ENCODE assay signal across 8 mouse cellular contexts in genomic region chr15:101327282-101327681, GRCm38 (mm10). TPM values are rescaled to one million over a fixed set of nuclear protein-coding genes. Genes with fewer than 3 reads are reported as not detected.
DNase-seq lines count a peak whose midpoint lies in the region; ATAC-seq and TF ChIP-seq lines count a peak whose summit lies in the region.

No protein-coding gene starts in this region.

- ATAC-seq in erythroblast, adult 5-6 weeks (replicated peaks; ENCODE audit: low FRiP score, poor library complexity, severe bottlenecking), result peak; percentile 10; the same call in 1 of the 2 replicates
- ATAC-seq in hematopoietic stem cell, adult 5-6 weeks (replicated peaks in 1 of 2; ENCODE audit: insufficient read depth in 1 of 2, low FRiP score in 2 of 2, low TSS enrichment in 1 of 2, low read depth in 1 of 2, poor library complexity in 2 of 2, severe bottlenecking in 2 of 2), result peak; percentile 77 to 84

- H3K4me1 ChIP-seq in bone marrow macrophage, adult 2 months (ENCODE audit: control insufficient read depth, insufficient read depth, low read length), result 0 out of 2 replicates have a peak, but pooled peaks cover 5% of the 10 kb centered on the region

- peak; percentile 82 for TF ChIP-seq CTCF in bone marrow macrophage, adult 2 months (IDR thresholded peaks at IDR 0.05; ENCODE audit: low read depth, low read length)

- H3K27ac ChIP-seq in bone marrow macrophage, adult 2 months (ENCODE audit: insufficient read depth, low read depth, low read length), result no peak overlapping the region

- TF ChIP-seq POLR2A in bone marrow macrophage, adult 2 months (IDR thresholded peaks at IDR 0.05; ENCODE audit: borderline replicate concordance, low read depth, low read length), result no peak

- H3K4me3 ChIP-seq in bone marrow macrophage, adult 2 months (ENCODE audit: insufficient read depth, low read length), result no peak overlapping the region

- peak; percentile 59 for DNase-seq in MEL-GATA-1-ER (ENCODE audit: extremely low read depth, low read depth)
- peak; percentile 65 to 82 for DNase-seq in layer of hippocampus, adult 8-10 months (ENCODE audit: low spot score in 2 of 2)
- peak; percentile 91 to 94 for DNase-seq in lung, postnatal 4 days
- DNase-seq in skeletal muscle tissue, adult 2 months (ENCODE audit: low read depth, low spot score), result peak; percentile 89
- peak; percentile 40 for DNase-seq in yolk sac, embryonic 10.5 days (ENCODE audit: low spot score)

RNA-seq across cellular contexts. Expression of gene 6030408B16Rik, which starts 34.3 kb away (rescaled TPM):
- polyA plus RNA-seq in bone marrow macrophage, adult 2 months (2012; ENCODE audit: insufficient read depth, insufficient read length, missing spikeins), result not detected in 2 replicates
- not detected in 2 replicates for total RNA-seq in erythroblast, adult 5-6 weeks (2015; ENCODE audit: low replicate concordance)
- not detected in 2 replicates for total RNA-seq in erythroblast, adult 5-6 weeks (2017; ENCODE audit: low replicate concordance)
- 0.63 TPM in 1 of 2 replicates, not detected in the other for total RNA-seq in hematopoietic stem cell, adult 5-6 weeks (2017)
- total RNA-seq in layer of hippocampus, adult 8-10 months (2022), result under 1 TPM in 3 of 4 experiments, not detected in 1; 0.26 to 0.55 (median 0.54) TPM

RNA-seq across cellular contexts. Expression of gene Krt80, which starts 42.7 kb away (rescaled TPM):
- 14.8 and 15.6 TPM in 2 replicates for polyA plus RNA-seq in bone marrow macrophage, adult 2 months (2012; ENCODE audit: insufficient read depth, insufficient read length, missing spikeins)
- total RNA-seq in erythroblast, adult 5-6 weeks (2015; ENCODE audit: low replicate concordance), result 9.4 and 9.6 TPM in 2 replicates
- total RNA-seq in erythroblast, adult 5-6 weeks (2017; ENCODE audit: low replicate concordance), result 2.4 TPM in 2 replicates
- 2.8 TPM in 2 replicates for total RNA-seq in hematopoietic stem cell, adult 5-6 weeks (2017)
- under 1 TPM in 3 of 4 experiments, not detected in 1; 0.17 to 0.48 (median 0.43) TPM for total RNA-seq in layer of hippocampus, adult 8-10 months (2022)

RNA-seq across cellular contexts. Expression of gene Atg101, which starts 43.2 kb away (rescaled TPM):
- polyA plus RNA-seq in bone marrow macrophage, adult 2 months (2012; ENCODE audit: insufficient read depth, insufficient read length, missing spikeins), result 36.4 and 39.1 TPM in 2 replicates
- total RNA-seq in erythroblast, adult 5-6 weeks (2015; ENCODE audit: low replicate concordance), result 7.9 and 14.2 TPM in 2 replicates
- 13.0 and 14.1 TPM in 2 replicates for total RNA-seq in erythroblast, adult 5-6 weeks (2017; ENCODE audit: low replicate concordance)
- 31.9 and 59.4 TPM in 2 replicates for total RNA-seq in hematopoietic stem cell, adult 5-6 weeks (2017)
- 10 to 100 TPM; 43.4 to 48.1 (median 46.1) TPM for total RNA-seq in layer of hippocampus, adult 8-10 months (2022)

Comparison
In these comparisons a context has a peak if more than half of its experiments do, and no peak if none do; other contexts are left out.
1. DNase-seq: peak in every context shown above with its lines; median percentile 92 in lung, postnatal 4 days; 89 in skeletal muscle tissue, adult 2 months; 74 in layer of hippocampus, adult 8-10 months; 59 in MEL-GATA-1-ER; 40 in yolk sac, embryonic 10.5 days.